Mouse (Mus musculus) heart, adult 11 months (tissue): Measurements from ENCODE around the gene Ifnar2.

Source experiments
- DNase-seq: peaks from one replicate; pipeline ENCODE4 v3.0.0; 2022

Gene Ifnar2

GRCm38 (mm10) chr16:91395633-91396392 lies 23.2 kb downstream of the Ifnar2 start:
- no peak for DNase-seq

- DNase-seq = peak; percentile 72
Measured at GRCm38 (mm10) chr16:91396844-91397537, 24.4 kb downstream of the Ifnar2 start.

GRCm38 (mm10) chr16:91398030-91398429 lies 25.4 kb downstream of the Ifnar2 start:
- peak; percentile 93 for DNase-seq

- no peak for DNase-seq
Measured at GRCm38 (mm10) chr16:91398944-91399343, 26.4 kb downstream of the Ifnar2 start.

- no peak for DNase-seq
Measured at GRCm38 (mm10) chr16:91401569-91402165, 29.1 kb downstream of the Ifnar2 start.

- peak; percentile 92 for DNase-seq
Measured at GRCm38 (mm10) chr16:91403784-91404183, 31.2 kb downstream of the Ifnar2 start.

GRCm38 (mm10) chr16:91404187-91404586 lies 31.6 kb downstream of the Ifnar2 start:
- DNase-seq = peak; percentile 90

- peak; percentile 85 for DNase-seq
Measured at GRCm38 (mm10) chr16:91404828-91405577, 32.4 kb downstream of the Ifnar2 start.

GRCm38 (mm10) chr16:91405640-91406584 lies 33.3 kb downstream of the Ifnar2 start, which contains the start of gene Il10rb:
Gene Il10rb (plus strand): TSS chr16:91406164.
- peak; percentile 99 for DNase-seq

GRCm38 (mm10) chr16:91406585-91407220 lies 34.1 kb downstream of the Ifnar2 start:
- DNase-seq = no peak

GRCm38 (mm10) chr16:91413102-91413844 lies 40.7 kb downstream of the Ifnar2 start:
- peak; percentile 93 for DNase-seq

GRCm38 (mm10) chr16:91415391-91416189 lies 43.0 kb downstream of the Ifnar2 start:
- peak; percentile 98 for DNase-seq

- peak; percentile 85 for DNase-seq
Measured at GRCm38 (mm10) chr16:91416357-91416756, 43.8 kb downstream of the Ifnar2 start.

GRCm38 (mm10) chr16:91416938-91417337 lies 44.4 kb downstream of the Ifnar2 start:
- DNase-seq = peak; percentile 98

- peak; percentile 85 for DNase-seq
Measured at GRCm38 (mm10) chr16:91418531-91418930, 45.9 kb downstream of the Ifnar2 start.

GRCm38 (mm10) chr16:91425816-91426215 lies 53.2 kb downstream of the Ifnar2 start:
- DNase-seq = peak; percentile 65

- peak; percentile 84 for DNase-seq
Measured at GRCm38 (mm10) chr16:91426586-91426985, 54.0 kb downstream of the Ifnar2 start.

GRCm38 (mm10) chr16:91427461-91427860 lies 54.9 kb downstream of the Ifnar2 start:
- DNase-seq = peak; percentile 88

- peak; percentile 77 for DNase-seq
Measured at GRCm38 (mm10) chr16:91428259-91428865, 55.8 kb downstream of the Ifnar2 start.
